Mouse (Mus musculus) brain, embryonic 14.5 days (tissue): ENCODE data around the gene Catsper3.

Experiments used
- CTCF ChIP-seq: fragments of 200-500 bp; IDR thresholded peaks from 2 replicates; pipeline ENCODE4 v1.5.1; 2012; ENCODE audit warnings: inconsistent platforms, mild to moderate bottlenecking, moderate library complexity, borderline replicate concordance; ENCODE audit not compliant: insufficient read depth, insufficient read length; ENCODE audit errors: extremely low read depth
- POLR2A ChIP-seq: fragments of 200-500 bp; IDR thresholded peaks from 2 replicates; pipeline ENCODE4 v1.6.1; 2012; ENCODE audit warnings: mild to moderate bottlenecking, inconsistent platforms, borderline replicate concordance; ENCODE audit not compliant: poor library complexity, insufficient read depth, insufficient read length, severe bottlenecking; ENCODE audit errors: extremely low read depth

DNA sequence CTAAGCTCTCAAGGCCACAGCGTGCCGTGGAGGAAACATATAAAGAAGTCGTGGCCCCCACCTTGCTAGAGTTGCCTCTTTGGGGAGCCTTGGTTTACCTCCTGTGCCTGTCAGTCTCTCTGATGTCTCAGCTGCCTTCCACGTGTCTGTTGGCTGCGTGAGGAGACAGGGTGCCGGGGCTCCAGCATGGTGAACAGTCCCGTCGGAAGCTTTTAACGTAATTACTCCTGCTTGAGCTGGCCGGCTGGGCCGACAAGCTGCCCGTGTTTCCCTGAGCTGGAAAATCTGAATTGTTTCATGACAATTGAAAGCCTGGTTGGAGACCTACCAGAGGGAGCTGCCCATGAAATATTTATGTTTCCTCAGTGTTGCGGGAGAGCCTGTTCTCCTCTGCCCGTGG, 55.9 kb downstream of the Catsper3 start:
- TF ChIP-seq CTCF (no peak), POLR2A (no peak)
